Mouse (Mus musculus) myocyte (in vitro differentiated cells): ENCODE results near the gene Calcoco2. TPM values are rescaled to one million over a fixed set of nuclear protein-coding genes. Genes with fewer than 3 reads are reported as not detected.

ENCODE experiments used
- H3K27me3 ChIP-seq: one replicate; pipeline ENCODE4 v1.6.1; 2011; ENCODE audit not compliant: control insufficient read depth, insufficient read depth, insufficient read length
- H3K36me3 ChIP-seq: one replicate; pipeline ENCODE4 v1.6.1; 2011; ENCODE audit not compliant: control insufficient read depth, insufficient read depth
- H3K4me2 ChIP-seq: one replicate; pipeline ENCODE4 v1.6.1; 2011; ENCODE audit warnings: low read depth, control low read depth
- H3K4me3 ChIP-seq: one replicate; pipeline ENCODE4 v1.5.1; 2011; ENCODE audit warnings: mild to moderate bottlenecking, control low read depth, moderate library complexity
- H3K79me2 ChIP-seq: one replicate; pipeline ENCODE4 v1.6.1; 2011; ENCODE audit not compliant: control insufficient read depth, insufficient read depth
- H3ac ChIP-seq: one replicate; pipeline ENCODE4 v1.6.1; 2011; ENCODE audit not compliant: control insufficient read depth, insufficient read length
- CEBPB ChIP-seq: IDR thresholded peaks from 2 replicates; pipeline ENCODE4 v1.6.1; 2011; ENCODE audit warnings: mild to moderate bottlenecking, moderate library complexity; ENCODE audit not compliant: poor library complexity, insufficient read depth, severe bottlenecking
- E2F4 ChIP-seq: IDR thresholded peaks from one replicate; pipeline ENCODE4 v1.6.1; 2011; ENCODE audit warnings: mild to moderate bottlenecking, control low read depth, moderate library complexity; ENCODE audit not compliant: insufficient read depth
- MAX ChIP-seq: IDR thresholded peaks from one replicate; pipeline ENCODE4 v1.6.1; 2011; ENCODE audit warnings: low read depth, mild to moderate bottlenecking, control low read depth
- MYOD1 ChIP-seq, 3 experiments: IDR thresholded peaks; one replicate each; pipeline ENCODE4 v1.6.1; 2011; ENCODE audit warnings: control low read depth in 2 of 3, low read depth in 2 of 3, mild to moderate bottlenecking in 2 of 3, moderate library complexity in 1 of 3; ENCODE audit not compliant: insufficient read length in 2 of 3, control insufficient read depth in 1 of 3
- MYOG ChIP-seq, 3 experiments: IDR thresholded peaks; one replicate each; pipeline ENCODE4 v1.6.1; 2011; ENCODE audit warnings: control low read depth in 2 of 3, low read depth in 2 of 3, mild to moderate bottlenecking in 2 of 3; ENCODE audit not compliant: insufficient read length in 2 of 3, control insufficient read depth in 1 of 3, insufficient read depth in 1 of 3
- POLR2A ChIP-seq: IDR thresholded peaks from one replicate; pipeline ENCODE4 v1.6.1; 2011; ENCODE audit warnings: low read depth, mild to moderate bottlenecking, control low read depth, moderate library complexity; ENCODE audit not compliant: insufficient read length
- POLR2AphosphoS2 ChIP-seq: IDR thresholded peaks from one replicate; pipeline ENCODE4 v1.6.1; 2011; ENCODE audit warnings: low read depth, control low read depth; ENCODE audit not compliant: insufficient read length
- REST ChIP-seq: IDR thresholded peaks from one replicate; pipeline ENCODE4 v1.6.1; 2011; ENCODE audit warnings: mild to moderate bottlenecking, control low read depth, moderate library complexity; ENCODE audit not compliant: insufficient read depth, insufficient read length
- SRF ChIP-seq: IDR thresholded peaks from one replicate; pipeline ENCODE4 v1.6.1; 2011; ENCODE audit warnings: low read depth; ENCODE audit not compliant: control insufficient read depth, insufficient read length
- TCF12 ChIP-seq: IDR thresholded peaks from one replicate; pipeline ENCODE4 v1.6.1; 2011; ENCODE audit warnings: mild to moderate bottlenecking, control low read depth; ENCODE audit not compliant: poor library complexity, insufficient read depth, severe bottlenecking
- TCF3 ChIP-seq: IDR thresholded peaks from one replicate; pipeline ENCODE4 v1.6.1; 2011; ENCODE audit warnings: low read depth, control low read depth; ENCODE audit not compliant: insufficient read length
- USF1 ChIP-seq: IDR thresholded peaks from one replicate; pipeline ENCODE4 v1.6.1; 2011; ENCODE audit warnings: low read depth, mild to moderate bottlenecking, control low read depth, moderate library complexity
- polyA plus RNA-seq: library from polyadenylated mRNA; unstranded; fragments of >200 nt; fragmentation: generic; extraction: Trizol; gene quantifications from one replicate; pipeline ENCODE4 v1.2.1, GENCODE M21; 2012; ENCODE audit warnings: missing spikeins

Calcoco2 gene
- polyA plus RNA-seq, 1 experiment: not detected

- no peaks in the 10 kb centered on the region for H3K27me3 ChIP-seq
- TF ChIP-seq E2F4 (no peak), POLR2AphosphoS2 (peak; percentile 38)
- no peak overlapping the region for H3ac ChIP-seq
- H3K4me2 ChIP-seq: no peak overlapping the region
- H3K79me2 ChIP-seq: peaks cover 14% of the 10 kb centered on the region
- H3K36me3 ChIP-seq: peaks cover 7% of the 10 kb centered on the region
- no peak overlapping the region for H3K4me3 ChIP-seq
These were observed 43.5 kb downstream of the Calcoco2 start for GRCm38 (mm10) chr11:96068231-96068630.

- peak within 1 kb of the TSS; percentile 88 for H3K4me3 ChIP-seq
- H3K27me3 ChIP-seq: no peaks in the 10 kb centered on the region
- peaks cover 41% of the 10 kb centered on the region for H3K79me2 ChIP-seq
- H3K4me2 ChIP-seq: peak within 1 kb of the TSS; percentile 88
- TF ChIP-seq POLR2AphosphoS2 (peak; percentile 92), USF1 (no peak), MYOG (IDR thresholded peaks at IDR 0.05; ENCODE audit: control insufficient read depth in 1 of 3, insufficient read depth in 1 of 3, insufficient read length in 2 of 3, low read depth in 2 of 3) (peak in 2 of 3 experiments; percentile 8 to 59), TCF12 (no peak), POLR2A (peak; percentile 96)
- H3K36me3 ChIP-seq: peaks cover 9% of the 10 kb centered on the region
- peak within 1 kb of the TSS; percentile 93 for H3ac ChIP-seq
These were observed 46.4 kb downstream of the Calcoco2 start, which contains the start of gene Ube2z for GRCm38 (mm10) chr11:96065215-96065911. Gene Ube2z, minus strand, starts transcription at chr11:96065388.

GRCm38 (mm10) chr11:96064521-96065214 is 47.1 kb downstream of the Calcoco2 start:
- Histone ChIP-seq H3K79me2 (peaks cover 48% of the 10 kb centered on the region), H3ac (peak overlapping the region; percentile 93), H3K4me2 (peak overlapping the region; percentile 88), H3K27me3 (no peaks in the 10 kb centered on the region), H3K36me3 (peaks cover 12% of the 10 kb centered on the region), H3K4me3 (peak overlapping the region; percentile 88)
- TF ChIP-seq TCF3 (no peak), POLR2A (no peak), POLR2AphosphoS2 (no peak), TCF12 (no peak), CEBPB (no peak), MAX (no peak), MYOD1 (IDR thresholded peaks at IDR 0.05; ENCODE audit: control insufficient read depth in 1 of 3, insufficient read length in 2 of 3, low read depth in 2 of 3) (no peak), USF1 (no peak), MYOG (IDR thresholded peaks at IDR 0.05; ENCODE audit: control insufficient read depth in 1 of 3, insufficient read depth in 1 of 3, insufficient read length in 2 of 3, low read depth in 2 of 3) (no peak), REST (no peak), SRF (no peak), E2F4 (no peak)

GRCm38 (mm10) chr11:96058309-96058708 is 53.5 kb downstream of the Calcoco2 start:
- TF ChIP-seq TCF12 (no peak), MAX (no peak), POLR2AphosphoS2 (no peak), MYOD1 (IDR thresholded peaks at IDR 0.05; ENCODE audit: control insufficient read depth in 1 of 3, insufficient read length in 2 of 3, low read depth in 2 of 3) (no peak), E2F4 (no peak), USF1 (no peak), CEBPB (no peak), MYOG (IDR thresholded peaks at IDR 0.05; ENCODE audit: control insufficient read depth in 1 of 3, insufficient read depth in 1 of 3, insufficient read length in 2 of 3, low read depth in 2 of 3) (no peak), TCF3 (no peak), POLR2A (no peak)
- Histone ChIP-seq H3ac (no peak overlapping the region), H3K36me3 (peaks cover 49% of the 10 kb centered on the region), H3K27me3 (no peaks in the 10 kb centered on the region), H3K79me2 (peaks cover 56% of the 10 kb centered on the region), H3K4me3 (no peak overlapping the region), H3K4me2 (no peak overlapping the region)

- H3K27me3 ChIP-seq: no peaks in the 10 kb centered on the region
- H3K4me3 ChIP-seq: no peak overlapping the region
- peaks cover 3% of the 10 kb centered on the region for H3K79me2 ChIP-seq
- peaks cover 63% of the 10 kb centered on the region for H3K36me3 ChIP-seq
- H3K4me2 ChIP-seq: no peak overlapping the region
- no peak overlapping the region for H3ac ChIP-seq
- TF ChIP-seq POLR2AphosphoS2 (no peak), USF1 (no peak), TCF12 (no peak), MYOG (IDR thresholded peaks at IDR 0.05; ENCODE audit: control insufficient read depth in 1 of 3, insufficient read depth in 1 of 3, insufficient read length in 2 of 3, low read depth in 2 of 3) (no peak), CEBPB (no peak), TCF3 (no peak), MYOD1 (IDR thresholded peaks at IDR 0.05; ENCODE audit: control insufficient read depth in 1 of 3, insufficient read length in 2 of 3, low read depth in 2 of 3) (no peak), MAX (no peak), REST (no peak), SRF (no peak), POLR2A (no peak), E2F4 (no peak)
These were observed 60.9 kb downstream of the Calcoco2 start for GRCm38 (mm10) chr11:96050854-96051253.
